Mouse (Mus musculus) bone marrow macrophage, adult 2 months (primary cell): Measurements from ENCODE around the gene Med27.

Source experiments
- CTCF ChIP-seq: IDR thresholded peaks from 2 replicates; pipeline ENCODE4 v1.5.1; 2012; ENCODE audit warnings: low read depth, mild to moderate bottlenecking, low read length, moderate library complexity
- POLR2A ChIP-seq: IDR thresholded peaks from 2 replicates; pipeline ENCODE4 v1.6.1; 2012; ENCODE audit warnings: mild to moderate bottlenecking, low read depth, low read length, borderline replicate concordance

GRCm38 (mm10) chr2:29418498-29418897 is 71.9 kb downstream of the Med27 start:
- no peak for TF ChIP-seq POLR2A
- no peak for TF ChIP-seq CTCF
